Mouse (Mus musculus) megakaryocyte, adult 5-6 weeks (primary cell): ENCODE results near the gene Dnmbp. TPM values are rescaled to one million over a fixed set of nuclear protein-coding genes. Genes with fewer than 3 reads are reported as not detected.

ENCODE experiments used
- ATAC-seq: 2 replicates; pipeline ENCODE4 v1.8.0; 2016; ENCODE audit warnings: mild to moderate bottlenecking, inconsistent platforms; ENCODE audit not compliant: poor library complexity, severe bottlenecking
- total RNA-seq, 2 experiments: library from RNA; stranded (forward) in 1 of 2; stranded (reverse) in 1 of 2; fragments of 153-499, 151-499 nt in 1 of 2; fragments of 221-1000, 200-1000 nt in 1 of 2; gene quantifications; 2 replicates each; pipeline versions ENCODE4 v1.2.3 to v1.2.4; 2015 to 2017

The Dnmbp gene
- total RNA-seq, 2 experiments from 2014 or later, result 5.4 to 9.7 TPM

GRCm38 (mm10) chr19:43949111-43949810, 9.3 kb upstream of the Dnmbp start:
- no peak for ATAC-seq

GRCm38 (mm10) chr19:43944566-43944965, 4.6 kb upstream of the Dnmbp start:
- no peak for ATAC-seq

- no peak for ATAC-seq
These were observed 3.1 kb upstream of the Dnmbp start for GRCm38 (mm10) chr19:43943076-43943475.

GRCm38 (mm10) chr19:43939171-43939768, 721 bp downstream of the Dnmbp start:
- 0 out of 2 replicates have a peak, but pooled peaks have one; percentile 28 for ATAC-seq

- ATAC-seq, result no peak
These were observed 1.6 kb downstream of the Dnmbp start for GRCm38 (mm10) chr19:43938355-43938754.

GRCm38 (mm10) chr19:43930926-43931325, 9.1 kb downstream of the Dnmbp start:
- no peak for ATAC-seq

GRCm38 (mm10) chr19:43930366-43930765, 9.6 kb downstream of the Dnmbp start:
- ATAC-seq, result peak; percentile 48; the same call in 1 of the 2 replicates

GRCm38 (mm10) chr19:43929869-43930268, 10.1 kb downstream of the Dnmbp start:
- no peak for ATAC-seq

- no peak for ATAC-seq
These were observed 12.0 kb downstream of the Dnmbp start for GRCm38 (mm10) chr19:43927967-43928366.

- ATAC-seq, result no peak
These were observed 12.9 kb downstream of the Dnmbp start for GRCm38 (mm10) chr19:43927057-43927456.

GRCm38 (mm10) chr19:43926141-43926987, 13.6 kb downstream of the Dnmbp start:
- peak; percentile 78 for ATAC-seq

GRCm38 (mm10) chr19:43924361-43924760, 15.6 kb downstream of the Dnmbp start:
- ATAC-seq, result no peak

- ATAC-seq, result no peak
These were observed 17.0 kb downstream of the Dnmbp start for GRCm38 (mm10) chr19:43922963-43923362.

- ATAC-seq, result peak; percentile 58
These were observed 18.6 kb downstream of the Dnmbp start for GRCm38 (mm10) chr19:43921410-43921809.

- ATAC-seq, result no peak
These were observed 19.3 kb downstream of the Dnmbp start for GRCm38 (mm10) chr19:43920453-43921300.

GRCm38 (mm10) chr19:43919841-43920240, 20.1 kb downstream of the Dnmbp start:
- ATAC-seq, result no peak

- no peak for ATAC-seq
These were observed 21.2 kb downstream of the Dnmbp start for GRCm38 (mm10) chr19:43918834-43919233.

GRCm38 (mm10) chr19:43917763-43918162, 22.2 kb downstream of the Dnmbp start:
- ATAC-seq, result no peak

- no peak for ATAC-seq
These were observed 22.6 kb downstream of the Dnmbp start for GRCm38 (mm10) chr19:43917406-43917691.

- peak; percentile 80 for ATAC-seq
These were observed 23.2 kb downstream of the Dnmbp start for GRCm38 (mm10) chr19:43916586-43917405.
